Mouse (Mus musculus): Measurements from ENCODE around the gene Hacd2. TPM values are rescaled to one million over a fixed set of nuclear protein-coding genes. Genes with fewer than 3 reads are reported as not detected.

The Hacd2 gene
- polyA plus RNA-seq, 1 experiment from 2014 or later = 122 TPM

DNA sequence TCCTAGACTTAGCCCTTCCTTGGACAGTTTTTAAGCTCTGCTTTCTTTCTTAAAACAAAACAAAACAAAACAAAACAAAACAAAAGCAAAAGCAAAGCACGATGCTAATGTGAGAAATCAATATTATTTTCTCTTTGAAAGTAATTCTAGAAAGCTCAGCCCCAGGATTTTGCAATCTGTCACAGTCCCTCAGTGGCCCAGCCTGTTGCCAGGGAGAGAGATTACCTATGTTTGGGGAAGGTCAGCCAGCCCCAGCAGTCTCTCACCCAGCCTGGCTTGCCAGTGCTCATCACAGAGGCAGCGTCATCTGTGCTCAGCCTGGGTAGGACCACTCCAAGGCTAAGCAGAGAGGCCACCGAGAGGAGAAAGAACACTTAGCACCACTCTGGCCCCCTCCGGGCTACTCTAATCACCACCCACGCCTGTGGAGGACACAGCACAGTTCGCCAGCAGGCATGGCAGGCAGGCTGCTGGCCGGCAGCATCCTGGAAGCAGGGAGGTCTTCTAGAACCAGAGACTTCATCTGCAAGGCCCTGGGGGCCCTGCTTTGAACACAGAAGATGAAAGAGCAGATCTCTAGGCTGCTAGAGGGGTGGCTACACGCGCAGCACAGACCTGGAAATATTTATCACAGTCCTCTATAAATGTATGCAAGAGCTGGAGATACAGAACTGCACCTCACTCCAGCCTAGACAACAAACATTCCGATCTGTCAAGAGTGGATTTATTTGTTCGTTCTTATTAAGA, 117.8 kb downstream of the Hacd2 start:
- Histone ChIP-seq H3K9me3 (no peaks in the 10 kb centered on the region), H3K4me3 (replicated peaks) (no peak overlapping the region), H3K27me3 (replicated peaks) (no peaks in the 10 kb centered on the region), H3K9ac (no peak overlapping the region), H3K4me2 (peak overlapping the region; percentile 17), H3K4me1 (peaks cover 5% of the 10 kb centered on the region; the same call in 1 of the 2 replicates), H3K36me3 (no peaks in the 10 kb centered on the region), H3K27ac (peak overlapping the region; percentile 48; the same call in 1 of the 2 replicates)
- 19% methylated on average over 11 of the region's 11 CpGs for WGBS
- no peak; the same call in 1 of the 2 replicates for ATAC-seq (ENCODE audit: insufficient read depth, low FRiP score, low read depth)

DNA sequence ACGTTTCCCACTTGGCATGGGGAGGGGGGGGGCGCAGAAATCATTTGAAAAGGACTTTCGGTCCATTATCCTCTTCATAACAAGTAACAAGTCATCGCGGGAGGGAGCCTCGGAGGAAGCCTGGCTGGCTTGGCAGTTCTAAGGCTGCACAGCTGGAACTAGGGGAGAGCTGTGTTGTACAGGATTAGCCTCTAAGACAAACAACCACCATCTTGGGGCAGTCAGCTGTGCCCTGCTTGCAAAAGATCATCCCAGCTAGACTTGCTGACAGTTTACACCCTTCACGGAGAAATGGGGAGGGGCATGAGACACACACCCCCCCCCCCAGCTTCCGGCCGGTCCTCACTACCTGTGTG, 118.4 kb downstream of the Hacd2 start:
- H3K9me3 ChIP-seq = no peaks in the 10 kb centered on the region
- 36% methylated on average over 9 of the region's 9 CpGs for WGBS
- ATAC-seq (ENCODE audit: insufficient read depth, low FRiP score, low read depth) = no peak; the same call in 1 of the 2 replicates
- H3K36me3 ChIP-seq = no peaks in the 10 kb centered on the region
- no peak overlapping the region for H3K9ac ChIP-seq
- H3K4me1 ChIP-seq = peaks cover 5% of the 10 kb centered on the region; the same call in 1 of the 2 replicates
- 0 out of 2 replicates have a peak overlapping the region, but pooled peaks have one; percentile 48 for H3K27ac ChIP-seq
- peak overlapping the region; percentile 17 for H3K4me2 ChIP-seq
- H3K27me3 ChIP-seq (replicated peaks) = no peaks in the 10 kb centered on the region
- H3K4me3 ChIP-seq (replicated peaks) = no peak overlapping the region

- H3K9ac ChIP-seq = no peak overlapping the region
- no peak overlapping the region for H3K4me3 ChIP-seq (replicated peaks)
- H3K4me1 ChIP-seq = peaks cover 5% of the 10 kb centered on the region; the same call in 1 of the 2 replicates
- no peaks in the 10 kb centered on the region for H3K36me3 ChIP-seq
- no peaks in the 10 kb centered on the region for H3K9me3 ChIP-seq
- WGBS = 74% methylated on average over 8 of the region's 8 CpGs
- no peak overlapping the region for H3K27ac ChIP-seq
- H3K4me2 ChIP-seq = no peak overlapping the region
- no peak for ATAC-seq (ENCODE audit: insufficient read depth, low FRiP score, low read depth)
- no peaks in the 10 kb centered on the region for H3K27me3 ChIP-seq (replicated peaks)
Measured at GRCm38 (mm10) chr16:35141839-35142238, 119.6 kb downstream of the Hacd2 start.

GRCm38 (mm10) chr16:35146153-35146552, 123.9 kb downstream of the Hacd2 start:
- 0 out of 2 replicates have a peak, but pooled peaks cover 2% of the 10 kb centered on the region for H3K27me3 ChIP-seq (replicated peaks)
- H3K36me3 ChIP-seq = no peaks in the 10 kb centered on the region
- H3K4me3 ChIP-seq (replicated peaks) = no peak overlapping the region
- H3K4me2 ChIP-seq = no peak overlapping the region
- ATAC-seq (ENCODE audit: insufficient read depth, low FRiP score, low read depth) = no peak
- no peaks in the 10 kb centered on the region for H3K9me3 ChIP-seq
- H3K9ac ChIP-seq = no peak overlapping the region
- no peaks in the 10 kb centered on the region for H3K4me1 ChIP-seq
- H3K27ac ChIP-seq = no peak overlapping the region
- 30% methylated on average over 4 of the region's 4 CpGs for WGBS

DNA sequence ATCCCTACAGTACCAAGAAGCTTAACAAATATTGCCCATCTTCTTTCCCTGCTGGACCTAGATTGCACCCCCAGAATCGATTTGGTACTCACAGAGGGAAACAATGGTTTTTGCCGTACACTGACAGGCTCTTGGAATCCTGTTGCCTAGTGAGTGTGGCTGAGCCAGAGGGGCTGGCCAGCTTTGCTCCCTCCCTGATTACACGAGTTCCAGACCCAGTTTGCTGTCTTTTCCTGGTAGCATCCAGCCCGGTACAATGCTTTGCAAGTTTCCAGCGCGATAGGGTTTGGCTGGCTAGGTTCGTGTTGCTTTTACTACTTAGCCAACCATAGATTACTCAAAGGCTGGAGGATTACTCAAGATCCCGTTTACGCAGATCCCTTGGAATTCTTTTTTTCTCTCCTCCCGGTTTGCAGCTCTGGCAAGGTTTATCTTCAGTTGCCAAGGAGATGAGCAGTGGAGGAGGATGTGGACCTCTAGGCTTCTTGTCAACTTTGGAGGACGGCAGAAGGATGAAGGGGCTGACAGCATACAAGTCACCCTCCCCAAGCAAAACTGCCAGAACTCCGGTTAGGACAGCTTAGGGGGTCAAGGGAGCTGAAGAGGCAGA, 131.0 kb downstream of the Hacd2 start:
- WGBS = 9% methylated on average over 12 of the region's 12 CpGs
- Histone ChIP-seq H3K27me3 (replicated peaks) (peaks cover 51% of the 10 kb centered on the region), H3K9me3 (no peaks in the 10 kb centered on the region), H3K4me1 (peaks cover 23% of the 10 kb centered on the region), H3K36me3 (no peaks in the 10 kb centered on the region), H3K9ac (no peak overlapping the region), H3K27ac (no peak overlapping the region), H3K4me3 (replicated peaks) (no peak overlapping the region), H3K4me2 (peak overlapping the region; percentile 97)
- no peak for ATAC-seq (ENCODE audit: insufficient read depth, low FRiP score, low read depth)

DNA sequence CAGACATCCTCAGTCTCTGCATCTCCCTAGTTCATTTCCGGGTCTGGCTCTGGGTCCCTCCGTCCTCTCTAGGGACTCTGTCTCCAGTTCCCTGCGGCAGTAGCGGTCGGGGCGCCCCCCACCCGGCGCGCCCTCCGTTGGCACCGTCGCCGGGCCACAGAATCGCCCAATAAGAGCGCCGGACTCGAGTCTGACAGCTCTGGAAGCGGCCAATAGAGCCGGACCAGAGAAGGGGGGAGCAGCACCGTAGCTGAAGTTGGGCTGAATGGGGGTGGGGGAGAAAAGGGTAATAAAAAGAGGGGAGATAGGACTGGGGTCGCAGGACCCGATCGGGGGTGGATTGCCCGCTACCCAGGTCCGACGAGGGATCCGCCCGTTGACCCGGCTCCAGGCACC, 132.0 kb downstream of the Hacd2 start:
- Histone ChIP-seq H3K27me3 (replicated peaks) (peaks cover 51% of the 10 kb centered on the region), H3K27ac (peak overlapping the region; percentile 85; the same call in 1 of the 2 replicates), H3K9ac (peak overlapping the region; percentile 50)

GRCm38 (mm10) chr16:35154641-35155390, 132.6 kb downstream of the Hacd2 start, which contains the start of gene Adcy5:
Gene Adcy5, plus strand, starts transcription at chr16:35154877.
- Histone ChIP-seq H3K4me3 (replicated peaks) (peak within 1 kb of the TSS; percentile 68), H3K27ac (peak within 1 kb of the TSS; percentile 85), H3K9me3 (no peaks in the 10 kb centered on the region), H3K36me3 (no peaks in the 10 kb centered on the region), H3K27me3 (replicated peaks) (peaks cover 51% of the 10 kb centered on the region), H3K4me2 (peak within 1 kb of the TSS; percentile 97), H3K4me1 (peaks cover 23% of the 10 kb centered on the region), H3K9ac (peak within 1 kb of the TSS; percentile 50)
- WGBS = under 1% methylated on average over 61 of the region's 104 CpGs
- 0 out of 2 replicates have a peak, but pooled peaks have one; percentile 29 for ATAC-seq (ENCODE audit: insufficient read depth, low FRiP score, low read depth)

More for the DNA sequence above, 132.0 kb downstream of the Hacd2 start:
- Histone ChIP-seq H3K4me3 (replicated peaks) (peak overlapping the region; percentile 68), H3K36me3 (no peaks in the 10 kb centered on the region), H3K4me2 (peak overlapping the region; percentile 97), H3K9me3 (no peaks in the 10 kb centered on the region), H3K4me1 (peaks cover 23% of the 10 kb centered on the region)
- WGBS = under 1% methylated on average over 29 of the region's 29 CpGs
- ATAC-seq (ENCODE audit: insufficient read depth, low FRiP score, low read depth) = peak; percentile 45; the same call in 1 of the 2 replicates

DNA sequence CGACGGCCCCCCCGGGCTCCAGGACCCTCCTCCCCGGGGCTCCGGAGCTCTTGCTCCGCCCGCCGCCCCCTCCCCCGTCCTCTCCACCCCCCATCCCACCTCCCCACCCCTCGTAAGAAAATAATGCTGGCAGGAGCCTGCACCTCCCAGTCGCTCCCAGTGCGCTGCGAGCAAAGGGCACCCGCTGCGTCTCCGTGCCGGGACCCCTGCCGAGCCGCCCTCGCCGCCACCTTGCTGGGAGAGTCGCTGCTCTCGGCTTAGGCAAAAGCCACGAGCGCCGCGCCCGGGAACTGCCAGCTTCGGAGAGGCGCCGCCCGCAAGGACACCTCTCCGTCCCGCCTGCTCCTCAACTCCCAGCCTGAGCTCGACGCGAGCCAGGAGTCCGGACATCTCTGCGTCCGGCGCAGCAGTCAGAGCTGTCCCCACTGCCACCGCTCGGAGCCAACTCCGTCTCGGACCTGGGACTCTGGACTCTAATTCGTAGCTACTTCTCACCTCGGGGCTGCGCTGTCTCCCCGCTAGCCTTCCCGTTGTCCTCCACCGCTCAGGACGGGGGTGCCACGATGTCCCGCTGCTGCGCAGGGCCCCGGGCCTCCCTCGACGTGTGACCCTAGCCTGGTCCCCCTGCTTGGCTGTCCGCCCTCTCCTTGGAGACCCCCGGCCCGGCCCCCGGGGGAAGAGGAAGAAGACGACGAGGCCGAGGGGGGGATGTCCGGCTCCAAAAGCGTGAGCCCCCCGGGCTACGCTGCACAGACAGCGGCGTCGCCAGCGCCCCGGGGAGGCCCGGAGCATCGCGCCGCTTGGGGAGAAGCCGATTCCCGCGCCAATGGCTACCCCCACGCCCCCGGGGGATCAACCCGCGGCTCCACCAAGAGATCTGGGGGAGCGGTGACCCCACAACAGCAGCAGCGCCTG, 133.4 kb downstream of the Hacd2 start:
- H3K27me3 ChIP-seq (replicated peaks) = peaks cover 51% of the 10 kb centered on the region
- peak overlapping the region; percentile 68 for H3K4me3 ChIP-seq (replicated peaks)
- ATAC-seq (ENCODE audit: insufficient read depth, low FRiP score, low read depth) = peak; percentile 29; the same call in 1 of the 2 replicates
- peak overlapping the region; percentile 50 for H3K9ac ChIP-seq
- peaks cover 23% of the 10 kb centered on the region for H3K4me1 ChIP-seq
- peak overlapping the region; percentile 97 for H3K4me2 ChIP-seq
- 1% methylated on average over 84 of the region's 87 CpGs for WGBS
- peak overlapping the region; percentile 85 for H3K27ac ChIP-seq
- H3K36me3 ChIP-seq = no peaks in the 10 kb centered on the region
- no peaks in the 10 kb centered on the region for H3K9me3 ChIP-seq

DNA sequence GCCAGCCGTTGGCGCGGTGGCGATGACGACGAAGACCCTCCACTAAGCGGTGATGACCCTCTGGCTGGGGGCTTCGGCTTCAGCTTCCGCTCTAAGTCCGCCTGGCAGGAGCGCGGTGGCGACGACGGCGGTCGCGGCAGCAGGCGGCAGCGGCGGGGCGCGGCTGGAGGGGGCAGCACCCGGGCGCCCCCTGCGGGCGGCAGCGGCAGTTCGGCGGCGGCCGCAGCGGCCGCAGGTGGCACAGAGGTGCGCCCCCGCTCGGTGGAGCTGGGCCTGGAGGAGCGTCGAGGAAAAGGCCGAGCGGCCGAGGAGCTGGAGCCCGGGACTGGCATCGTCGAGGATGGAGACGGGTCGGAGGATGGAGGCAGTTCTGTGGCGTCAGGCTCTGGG, 134.1 kb downstream of the Hacd2 start:
- no peak overlapping the region for H3K9ac ChIP-seq
- H3K9me3 ChIP-seq = no peaks in the 10 kb centered on the region
- ATAC-seq (ENCODE audit: insufficient read depth, low FRiP score, low read depth) = no peak
- H3K27ac ChIP-seq = no peak overlapping the region
- H3K4me2 ChIP-seq = peak overlapping the region; percentile 97
- H3K36me3 ChIP-seq = no peaks in the 10 kb centered on the region
- H3K27me3 ChIP-seq (replicated peaks) = peaks cover 48% of the 10 kb centered on the region
- peaks cover 23% of the 10 kb centered on the region for H3K4me1 ChIP-seq
- WGBS = 4% methylated on average over 46 of the region's 48 CpGs
- H3K4me3 ChIP-seq (replicated peaks) = peak overlapping the region; percentile 68

GRCm38 (mm10) chr16:35156832-35157231, 134.6 kb downstream of the Hacd2 start:
- no peak for ATAC-seq (ENCODE audit: insufficient read depth, low FRiP score, low read depth)
- Histone ChIP-seq H3K27me3 (replicated peaks) (peaks cover 48% of the 10 kb centered on the region), H3K4me1 (peaks cover 23% of the 10 kb centered on the region), H3K36me3 (no peaks in the 10 kb centered on the region), H3K4me3 (replicated peaks) (peak overlapping the region; percentile 68), H3K4me2 (peak overlapping the region; percentile 97), H3K9me3 (no peaks in the 10 kb centered on the region), H3K27ac (no peak overlapping the region), H3K9ac (no peak overlapping the region)
- 76% methylated on average over 21 of the region's 21 CpGs for WGBS
